Mouse (Mus musculus): Measurements from ENCODE around the gene Pdzk1.

DNA sequence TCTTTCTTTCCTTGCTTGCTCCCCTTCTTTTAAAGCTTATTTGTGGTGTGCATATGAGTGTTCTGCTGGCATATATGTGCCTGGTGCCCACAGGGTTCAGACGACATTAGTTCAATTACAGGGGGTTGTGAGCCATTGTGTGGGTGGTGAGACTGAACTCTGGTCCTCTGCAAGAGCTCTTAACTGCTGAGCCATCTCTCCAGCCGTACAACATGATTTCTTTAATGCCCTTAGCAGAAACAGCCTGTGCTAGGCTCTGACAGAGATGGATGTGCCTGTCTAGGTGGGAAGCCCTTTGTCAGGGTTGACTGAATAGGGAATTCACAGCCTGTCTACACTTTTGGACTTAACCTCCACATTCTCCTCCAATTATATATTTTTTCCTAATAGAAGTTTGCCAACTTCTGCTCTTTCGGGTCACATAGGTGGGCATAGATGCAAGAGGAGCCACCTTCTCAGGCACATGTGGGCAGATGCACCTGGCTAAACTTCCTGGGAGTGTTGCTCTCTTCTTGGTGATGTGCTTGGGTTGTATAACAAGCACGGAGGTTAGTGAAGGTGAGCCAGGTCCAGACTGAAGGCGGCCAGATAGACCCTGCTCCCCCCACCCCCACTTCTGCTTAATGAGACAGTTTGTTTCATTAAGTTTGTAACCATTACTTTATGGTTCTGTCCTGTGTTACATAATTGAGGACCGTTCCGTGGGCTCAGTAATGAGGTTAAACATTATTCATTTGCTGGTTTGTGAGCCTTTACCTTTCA, 5.7 kb downstream of the Pdzk1 start:
- TF ChIP-seq CTCF (IDR thresholded peaks at IDR 0.05; ENCODE audit: control insufficient read depth, insufficient read depth, insufficient replicate concordance, low read depth, low read length) (no peak), POLR2A (IDR thresholded peaks at IDR 0.05; ENCODE audit: control insufficient read depth, low read depth, low read length) (no peak)
